Mouse (Mus musculus): ENCODE results near the gene Tlcd2. TPM values are rescaled to one million over a fixed set of nuclear protein-coding genes. Genes with fewer than 3 reads are reported as not detected.
A peak's percentile ranks its signal among the peaks of the same experiment; 100 is the strongest.

The Tlcd2 gene
- polyA plus RNA-seq, 1 experiment from 2014 or later = 3.9 TPM

DNA sequence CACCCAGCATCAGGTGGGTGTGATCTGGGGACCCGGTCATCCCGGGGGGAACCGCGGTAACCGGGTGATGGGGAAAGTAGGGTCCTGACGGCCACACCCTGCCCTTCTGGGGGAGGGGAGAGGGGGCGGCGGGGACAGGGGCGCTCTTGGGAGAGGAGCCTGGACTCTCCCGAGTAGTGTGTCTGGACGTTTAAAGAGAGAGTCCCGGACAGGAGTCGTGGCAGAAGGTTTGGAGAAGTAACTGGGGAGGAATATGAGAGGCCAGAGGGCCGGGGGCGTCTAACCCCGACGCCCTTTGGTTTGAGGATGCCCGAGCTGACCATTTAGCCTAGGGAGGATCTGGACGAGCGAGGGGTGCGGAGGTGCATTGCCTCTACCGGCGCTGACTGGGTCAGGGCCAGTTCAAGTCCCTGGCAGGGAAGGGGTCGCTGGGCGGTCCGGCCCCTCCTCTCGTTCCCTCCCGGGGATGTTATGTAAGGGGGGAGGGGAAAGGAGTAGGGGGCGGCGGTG is 283 bp downstream of the Tlcd2 start:
- WGBS = under 1% methylated on average over 28 of the region's 30 CpGs
- ATAC-seq (ENCODE audit: low read depth) = peak; percentile 57
- peaks cover 36% of the 10 kb centered on the region for H3K4me1 ChIP-seq (replicated peaks)
- no peaks in the 10 kb centered on the region for H3K9me3 ChIP-seq
- no peaks in the 10 kb centered on the region for H3K27me3 ChIP-seq
- peaks cover 15% of the 10 kb centered on the region for H3K36me3 ChIP-seq
- H3K27ac ChIP-seq (replicated peaks) = peak overlapping the region; percentile 72
- peak overlapping the region; percentile 79 for H3K9ac ChIP-seq
- peak overlapping the region; percentile 75 for H3K4me3 ChIP-seq
- peak overlapping the region; percentile 98 for H3K4me2 ChIP-seq

GRCm38 (mm10) chr11:75462253-75462783 is 803 bp downstream of the Tlcd2 start:
- peak overlapping the region; percentile 75 for H3K4me3 ChIP-seq
- H3K27ac ChIP-seq (replicated peaks) = peak overlapping the region; percentile 28; the same call in 1 of the 2 replicates
- WGBS = 3% methylated on average over 16 of the region's 16 CpGs
- no peak for ATAC-seq (ENCODE audit: low read depth)
- H3K4me1 ChIP-seq (replicated peaks) = peaks cover 36% of the 10 kb centered on the region
- H3K9me3 ChIP-seq = no peaks in the 10 kb centered on the region
- H3K27me3 ChIP-seq = no peaks in the 10 kb centered on the region
- peak overlapping the region; percentile 98 for H3K4me2 ChIP-seq
- peak overlapping the region; percentile 79 for H3K9ac ChIP-seq
- peaks cover 15% of the 10 kb centered on the region for H3K36me3 ChIP-seq

DNA sequence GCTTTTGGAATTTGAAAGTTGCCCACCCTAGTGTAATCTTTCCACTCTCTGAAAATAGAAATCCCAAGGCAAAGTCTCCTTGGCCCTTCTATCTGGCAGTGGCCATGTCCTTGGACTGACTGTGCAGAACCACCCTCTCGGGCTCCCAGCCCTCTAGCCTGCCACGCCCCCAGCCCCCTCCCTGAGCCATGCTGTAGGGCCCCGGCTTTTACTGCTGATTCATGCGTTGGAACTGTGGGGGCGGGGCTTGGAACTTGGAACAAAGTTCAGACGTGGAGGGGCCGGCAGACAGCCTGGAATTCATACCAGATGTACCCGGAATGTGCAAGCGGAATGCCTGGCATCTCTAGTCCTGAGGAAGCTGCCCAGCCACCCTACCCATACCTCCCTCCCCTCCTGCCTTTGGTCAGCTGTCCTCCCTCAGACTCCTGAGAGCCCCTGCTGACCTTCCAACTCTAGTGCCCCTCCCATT is 1.4 kb downstream of the Tlcd2 start:
- H3K27me3 ChIP-seq = no peaks in the 10 kb centered on the region
- ATAC-seq (ENCODE audit: low read depth) = no peak
- H3K9ac ChIP-seq = peak overlapping the region; percentile 79
- peak overlapping the region; percentile 98 for H3K4me2 ChIP-seq
- no peak overlapping the region for H3K27ac ChIP-seq (replicated peaks)
- H3K4me3 ChIP-seq = peak overlapping the region; percentile 75
- H3K4me1 ChIP-seq (replicated peaks) = peaks cover 42% of the 10 kb centered on the region
- peaks cover 15% of the 10 kb centered on the region for H3K36me3 ChIP-seq
- no peaks in the 10 kb centered on the region for H3K9me3 ChIP-seq
- WGBS = 6% methylated on average over 9 of the region's 9 CpGs

- H3K9ac ChIP-seq = no peak overlapping the region
- H3K27ac ChIP-seq (replicated peaks) = no peak overlapping the region
- peak overlapping the region; percentile 98; the same call in 1 of the 2 replicates for H3K4me2 ChIP-seq
- WGBS = 85% methylated on average over 4 of the region's 4 CpGs
- H3K4me1 ChIP-seq (replicated peaks) = peaks cover 46% of the 10 kb centered on the region
- no peaks in the 10 kb centered on the region for H3K27me3 ChIP-seq
- no peak overlapping the region for H3K4me3 ChIP-seq
- peaks cover 15% of the 10 kb centered on the region for H3K36me3 ChIP-seq
- no peak for ATAC-seq (ENCODE audit: low read depth)
- H3K9me3 ChIP-seq = no peaks in the 10 kb centered on the region
Observed at GRCm38 (mm10) chr11:75463624-75464023, 2.1 kb downstream of the Tlcd2 start.

DNA sequence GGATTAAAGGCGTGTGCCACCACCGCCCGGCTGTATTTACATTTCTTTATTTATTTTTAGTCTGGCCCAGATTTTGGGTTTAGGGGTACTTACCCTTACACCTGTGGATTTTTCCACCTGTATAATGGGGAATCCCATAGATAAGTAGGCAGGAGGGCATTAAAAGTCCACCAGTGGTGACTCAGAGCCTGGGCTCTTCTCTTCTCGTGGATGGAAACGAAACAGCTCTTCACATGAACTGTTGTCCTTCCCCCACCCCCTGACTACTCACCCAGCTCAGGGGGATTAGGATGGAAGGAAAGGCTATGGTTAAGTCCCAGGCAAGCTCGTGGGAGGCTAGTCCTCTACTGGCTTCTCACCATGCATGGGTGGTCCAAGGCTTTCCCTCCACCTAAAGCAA is 2.9 kb downstream of the Tlcd2 start:
- no peak overlapping the region for H3K9ac ChIP-seq
- peaks cover 15% of the 10 kb centered on the region for H3K36me3 ChIP-seq
- H3K4me3 ChIP-seq = no peak overlapping the region
- H3K27me3 ChIP-seq = no peaks in the 10 kb centered on the region
- H3K9me3 ChIP-seq = no peaks in the 10 kb centered on the region
- no peak overlapping the region for H3K27ac ChIP-seq (replicated peaks)
- peaks cover 44% of the 10 kb centered on the region for H3K4me1 ChIP-seq (replicated peaks)
- H3K4me2 ChIP-seq = no peak overlapping the region
- 88% methylated on average over 6 of the region's 6 CpGs for WGBS
- ATAC-seq (ENCODE audit: low read depth) = no peak

GRCm38 (mm10) chr11:75465051-75465450 is 3.5 kb downstream of the Tlcd2 start:
- WGBS = 82% methylated on average over 6 of the region's 6 CpGs
- Histone ChIP-seq H3K36me3 (peaks cover 15% of the 10 kb centered on the region), H3K27ac (replicated peaks) (no peak overlapping the region), H3K9ac (no peak overlapping the region), H3K4me2 (no peak overlapping the region), H3K27me3 (no peaks in the 10 kb centered on the region), H3K4me3 (no peak overlapping the region), H3K4me1 (replicated peaks) (peaks cover 38% of the 10 kb centered on the region), H3K9me3 (no peaks in the 10 kb centered on the region)
- ATAC-seq (ENCODE audit: low read depth) = no peak

DNA sequence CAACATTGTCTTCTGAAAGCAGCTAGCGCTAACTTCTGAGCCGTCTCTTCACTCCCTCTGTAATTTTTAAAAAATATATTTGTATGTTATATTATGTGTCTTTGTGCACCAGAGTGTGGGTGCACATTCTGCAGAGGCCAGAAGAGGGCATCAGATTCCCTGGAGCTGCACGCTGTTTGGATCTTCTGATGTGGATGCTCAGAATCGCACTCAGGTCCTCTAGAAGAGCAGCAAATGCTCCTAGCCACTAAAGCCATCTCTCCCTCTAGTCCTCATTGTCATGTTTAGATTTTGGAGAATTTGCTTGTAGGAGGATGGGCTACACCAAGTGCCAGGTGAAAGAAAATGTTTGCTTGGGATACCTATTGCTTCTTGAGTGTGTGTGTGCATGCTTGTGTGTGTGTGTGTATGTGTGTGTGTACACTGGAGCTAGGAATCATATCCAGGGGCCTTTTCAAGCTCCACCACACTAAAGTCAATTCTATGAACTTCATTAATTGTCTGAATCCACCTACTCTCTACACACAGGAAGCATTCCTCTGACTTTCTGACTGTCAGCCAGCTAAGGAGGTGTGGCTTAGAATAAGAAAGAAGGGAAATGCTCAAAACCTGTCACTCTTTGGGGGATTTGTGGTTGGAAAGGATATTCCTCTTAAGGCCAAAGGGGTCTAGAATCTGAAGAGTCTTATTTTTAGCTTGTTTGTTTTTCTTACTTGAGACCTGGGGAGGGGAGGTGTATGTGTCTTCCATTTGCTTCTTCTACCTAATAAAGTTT is 5.4 kb downstream of the Tlcd2 start:
- peaks cover 15% of the 10 kb centered on the region for H3K36me3 ChIP-seq
- no peak overlapping the region for H3K9ac ChIP-seq
- no peak overlapping the region for H3K27ac ChIP-seq (replicated peaks)
- no peak overlapping the region for H3K4me3 ChIP-seq
- no peaks in the 10 kb centered on the region for H3K27me3 ChIP-seq
- WGBS = 98% methylated on average over 4 of the region's 4 CpGs
- no peak for ATAC-seq (ENCODE audit: low read depth)
- H3K4me2 ChIP-seq = no peak overlapping the region
- peaks cover 28% of the 10 kb centered on the region for H3K4me1 ChIP-seq (replicated peaks)
- H3K9me3 ChIP-seq = no peaks in the 10 kb centered on the region

- Histone ChIP-seq H3K4me3 (peak overlapping the region; percentile 33), H3K27me3 (no peaks in the 10 kb centered on the region), H3K4me2 (peak overlapping the region; percentile 59), H3K9me3 (no peaks in the 10 kb centered on the region), H3K4me1 (replicated peaks) (peaks cover 20% of the 10 kb centered on the region), H3K27ac (replicated peaks) (no peak overlapping the region), H3K36me3 (peaks cover 15% of the 10 kb centered on the region), H3K9ac (peak overlapping the region; percentile 63)
- 20% methylated on average over 19 of the region's 19 CpGs for WGBS
- peak; percentile 60; the same call in 1 of the 2 replicates for ATAC-seq (ENCODE audit: low read depth)
Observed at GRCm38 (mm10) chr11:75467512-75468215, 6.1 kb downstream of the Tlcd2 start.

DNA sequence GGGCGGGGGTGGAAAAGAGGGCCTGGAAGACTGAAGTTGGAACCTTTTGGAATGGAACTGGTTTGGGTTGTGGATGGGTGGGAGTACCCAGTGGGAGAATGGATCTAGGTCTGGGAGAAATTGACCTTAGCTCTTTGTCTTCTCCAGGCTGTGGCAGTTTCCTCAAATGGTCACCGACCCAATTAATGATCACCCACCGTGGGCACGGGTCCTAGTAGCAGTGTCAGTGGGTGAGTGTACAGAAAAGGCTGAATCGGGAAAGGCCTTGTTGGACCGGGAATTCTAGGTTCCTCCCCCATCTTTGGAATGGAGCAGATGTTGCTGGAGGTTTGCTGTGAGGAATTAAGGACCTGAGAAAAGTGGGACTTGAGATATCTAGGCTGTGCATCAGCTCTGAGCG is 6.9 kb downstream of the Tlcd2 start:
- H3K27me3 ChIP-seq = no peaks in the 10 kb centered on the region
- H3K27ac ChIP-seq (replicated peaks) = no peak overlapping the region
- H3K36me3 ChIP-seq = peaks cover 15% of the 10 kb centered on the region
- WGBS = 65% methylated on average over 7 of the region's 7 CpGs
- H3K9ac ChIP-seq = peak overlapping the region; percentile 63
- H3K4me1 ChIP-seq (replicated peaks) = peaks cover 13% of the 10 kb centered on the region
- H3K4me3 ChIP-seq = peak overlapping the region; percentile 33
- H3K4me2 ChIP-seq = peak overlapping the region; percentile 59
- no peaks in the 10 kb centered on the region for H3K9me3 ChIP-seq
- ATAC-seq (ENCODE audit: low read depth) = no peak

GRCm38 (mm10) chr11:75469261-75469660 is 7.7 kb downstream of the Tlcd2 start:
- H3K27ac ChIP-seq (replicated peaks) = no peak overlapping the region
- no peak overlapping the region for H3K4me2 ChIP-seq
- WGBS = 88% methylated on average over 4 of the region's 4 CpGs
- H3K4me3 ChIP-seq = no peak overlapping the region
- peaks cover 10% of the 10 kb centered on the region for H3K4me1 ChIP-seq (replicated peaks)
- no peak overlapping the region for H3K9ac ChIP-seq
- no peaks in the 10 kb centered on the region for H3K9me3 ChIP-seq
- no peak for ATAC-seq (ENCODE audit: low read depth)
- no peaks in the 10 kb centered on the region for H3K27me3 ChIP-seq
- peaks cover 15% of the 10 kb centered on the region for H3K36me3 ChIP-seq

GRCm38 (mm10) chr11:75470675-75471074 is 9.2 kb downstream of the Tlcd2 start:
- H3K36me3 ChIP-seq = peaks cover 7% of the 10 kb centered on the region
- no peak overlapping the region for H3K9ac ChIP-seq
- H3K27me3 ChIP-seq = no peaks in the 10 kb centered on the region
- no peaks in the 10 kb centered on the region for H3K9me3 ChIP-seq
- H3K4me1 ChIP-seq (replicated peaks) = peaks cover 10% of the 10 kb centered on the region
- H3K4me2 ChIP-seq = no peak overlapping the region
- no peak overlapping the region for H3K27ac ChIP-seq (replicated peaks)
- H3K4me3 ChIP-seq = no peak overlapping the region
- WGBS = 90% methylated on average over 3 of the region's 3 CpGs
- no peak for ATAC-seq (ENCODE audit: low read depth)

Measured in neural tube, embryonic 13.5 days (tissue).